Mouse (Mus musculus) heart, postnatal 0 days (tissue): ENCODE measurements at regions not wholly inside any gene's neighbourhood (a gene's known extent, or its start where the extent isn't known, plus 50 kb on each side); places are given as distances from the start of the nearest gene placed in this dataset.

Experiments used
- CTCF ChIP-seq: IDR thresholded peaks from 2 replicates; pipeline ENCODE4 v1.5.1; 2016; ENCODE audit warnings: antibody characterized with exemption, control low read depth, low read depth
- EP300 ChIP-seq: IDR thresholded peaks from 2 replicates; pipeline ENCODE4 v1.6.1; 2016; ENCODE audit warnings: antibody characterized with exemption, low read depth

- TF ChIP-seq CTCF (no peak), EP300 (no peak)
Observed at GRCm38 (mm10) chr16:85712291-85712690, 90.6 kb downstream of the Adamts1 start.
